In genomic region chr6:74966046-74966445, GRCm38 (mm10) we compare ENCODE assay signal across 26 mouse cellular contexts.
DNase-seq lines count a peak whose midpoint lies in the region; ATAC-seq lines count a peak whose summit lies in the region.
"Had no signal": no experiment of that assay in that cellular context is flagged by ENCODE, and none has a peak within 500 bp of the region (broad histone marks: within the 10 kb centered on the region; RNA-seq: fewer than 3 reads in every experiment).

No protein-coding gene starts in this region.

- peak; percentile 36 for DNase-seq in hindbrain, embryonic 10.5 days (ENCODE audit: low spot score)
- peak; percentile 24 for DNase-seq in neural tube, embryonic 10.5 days (ENCODE audit: extremely low spot score, low spot score)
- DNase-seq in liver, embryonic 11.5 days (ENCODE audit: low spot score): no peak
- DNase-seq in adrenal gland, postnatal 10 days: no peak
- DNase-seq: adrenal gland, postnatal 25 days; cerebellum, adult 9-10 months; forebrain, postnatal 0 days; gastrocnemius, postnatal 25 days; heart, adult 18-20 months; heart, postnatal 14 days; kidney, adult 8-10 months; kidney, postnatal 4 days; left cerebral cortex, postnatal 4 days had no signal

- 55% methylated on average over 3 of the region's 3 CpGs for WGBS in hindbrain, embryonic 10.5 days
- WGBS in hindbrain, embryonic 12.5 days: 52% methylated on average over 3 of the region's 3 CpGs
- 51% methylated on average over 3 of the region's 3 CpGs for WGBS in neural tube, embryonic 15.5 days
- WGBS in midbrain, embryonic 13.5 days: 75% methylated on average over 3 of the region's 3 CpGs
- 76% methylated on average over 3 of the region's 3 CpGs for WGBS in liver, embryonic 11.5 days

- no peaks in the 10 kb centered on the region for H3K27me3 ChIP-seq in hindbrain, embryonic 10.5 days (ENCODE audit: insufficient read depth, poor library complexity, severe bottlenecking)
- no peaks in the 10 kb centered on the region for H3K27me3 ChIP-seq in hindbrain, embryonic 12.5 days
- no peaks in the 10 kb centered on the region for H3K27me3 ChIP-seq in neural tube, embryonic 15.5 days (replicated peaks)
- no peaks in the 10 kb centered on the region for H3K27me3 ChIP-seq in midbrain, embryonic 13.5 days
- H3K27me3 ChIP-seq in liver, embryonic 11.5 days (replicated peaks; ENCODE audit: control insufficient read depth, insufficient read depth, low read length): no peaks in the 10 kb centered on the region
- H3K27me3 ChIP-seq: heart, embryonic 13.5 days; hindbrain, embryonic 15.5 days; intestine, embryonic 15.5 days; limb, embryonic 15.5 days; liver, embryonic 15.5 days; lung, embryonic 15.5 days; neural tube, embryonic 12.5 days had no signal

- H3K9me3 ChIP-seq in hindbrain, embryonic 10.5 days: no peaks in the 10 kb centered on the region
- H3K9me3 ChIP-seq in hindbrain, embryonic 12.5 days (replicated peaks): no peaks in the 10 kb centered on the region
- no peaks in the 10 kb centered on the region for H3K9me3 ChIP-seq in neural tube, embryonic 15.5 days (replicated peaks)
- H3K9me3 ChIP-seq in midbrain, embryonic 13.5 days: no peaks in the 10 kb centered on the region
- H3K9me3 ChIP-seq in liver, embryonic 11.5 days (ENCODE audit: control insufficient read depth, low read length): no peaks in the 10 kb centered on the region
- H3K9me3 ChIP-seq: heart, embryonic 13.5 days; hindbrain, embryonic 15.5 days; intestine, embryonic 15.5 days; limb, embryonic 15.5 days; liver, embryonic 15.5 days; lung, embryonic 15.5 days; neural tube, embryonic 12.5 days had no signal

- H3K4me1 ChIP-seq in hindbrain, embryonic 10.5 days (replicated peaks): no peaks in the 10 kb centered on the region
- no peaks in the 10 kb centered on the region for H3K4me1 ChIP-seq in hindbrain, embryonic 12.5 days
- no peaks in the 10 kb centered on the region for H3K4me1 ChIP-seq in neural tube, embryonic 15.5 days
- H3K4me1 ChIP-seq in midbrain, embryonic 13.5 days (replicated peaks): no peaks in the 10 kb centered on the region
- H3K4me1 ChIP-seq in liver, embryonic 11.5 days (replicated peaks; ENCODE audit: control insufficient read depth, insufficient read depth, low read length): no peaks in the 10 kb centered on the region
- H3K4me1 ChIP-seq: heart, embryonic 13.5 days; hindbrain, embryonic 15.5 days; intestine, embryonic 15.5 days; limb, embryonic 15.5 days; liver, embryonic 15.5 days; lung, embryonic 15.5 days; neural tube, embryonic 12.5 days had no signal

- no peaks in the 10 kb centered on the region for H3K36me3 ChIP-seq in hindbrain, embryonic 10.5 days
- H3K36me3 ChIP-seq in hindbrain, embryonic 12.5 days: no peaks in the 10 kb centered on the region
- H3K36me3 ChIP-seq in neural tube, embryonic 15.5 days: no peaks in the 10 kb centered on the region
- H3K36me3 ChIP-seq in midbrain, embryonic 13.5 days: no peaks in the 10 kb centered on the region
- no peaks in the 10 kb centered on the region for H3K36me3 ChIP-seq in liver, embryonic 11.5 days (ENCODE audit: control insufficient read depth, insufficient read depth, low read length)
- H3K36me3 ChIP-seq: heart, embryonic 13.5 days; hindbrain, embryonic 15.5 days; intestine, embryonic 15.5 days; limb, embryonic 15.5 days; liver, embryonic 15.5 days; lung, embryonic 15.5 days; neural tube, embryonic 12.5 days had no signal

- H3K27ac ChIP-seq in hindbrain, embryonic 10.5 days: no peak overlapping the region
- H3K27ac ChIP-seq in hindbrain, embryonic 12.5 days: no peak overlapping the region
- H3K27ac ChIP-seq in neural tube, embryonic 15.5 days (replicated peaks): no peak overlapping the region
- no peak overlapping the region for H3K27ac ChIP-seq in midbrain, embryonic 13.5 days
- H3K27ac ChIP-seq in liver, embryonic 11.5 days (ENCODE audit: low read depth, low read length): no peak overlapping the region
- H3K27ac ChIP-seq: heart, embryonic 13.5 days; hindbrain, embryonic 15.5 days; intestine, embryonic 15.5 days; left cerebral cortex, adult 2 months; limb, embryonic 15.5 days; liver, embryonic 15.5 days; lung, embryonic 15.5 days; macrophage; neural tube, embryonic 12.5 days had no signal

- H3K4me2 ChIP-seq in hindbrain, embryonic 12.5 days (replicated peaks): no peak overlapping the region
- H3K4me2 ChIP-seq in neural tube, embryonic 15.5 days: no peak overlapping the region
- no peak overlapping the region for H3K4me2 ChIP-seq in midbrain, embryonic 13.5 days (replicated peaks)
- no peak overlapping the region for H3K4me2 ChIP-seq in liver, embryonic 11.5 days
- H3K4me2 ChIP-seq: heart, embryonic 13.5 days; hindbrain, embryonic 15.5 days; intestine, embryonic 15.5 days; limb, embryonic 15.5 days; liver, embryonic 15.5 days; lung, embryonic 15.5 days; neural tube, embryonic 12.5 days had no signal

- no peak for ATAC-seq in hindbrain, embryonic 12.5 days (ENCODE audit: low FRiP score)
- ATAC-seq in neural tube, embryonic 15.5 days (ENCODE audit: low FRiP score): no peak
- peak; percentile 63 for ATAC-seq in midbrain, embryonic 13.5 days
- ATAC-seq in liver, embryonic 11.5 days (replicated peaks; ENCODE audit: low FRiP score): no peak
- ATAC-seq: CD4-positive, CD25-positive, alpha-beta regulatory T cell, adult 4 months; forebrain, postnatal 0 days; intestine, embryonic 15.5 days had no signal

- no peak overlapping the region for H3K4me3 ChIP-seq in hindbrain, embryonic 10.5 days
- no peak overlapping the region for H3K4me3 ChIP-seq in hindbrain, embryonic 12.5 days
- H3K4me3 ChIP-seq in neural tube, embryonic 15.5 days (replicated peaks): no peak overlapping the region
- no peak overlapping the region for H3K4me3 ChIP-seq in midbrain, embryonic 13.5 days (replicated peaks)
- H3K4me3 ChIP-seq in liver, embryonic 11.5 days (ENCODE audit: low read depth, low read length): no peak overlapping the region
- H3K4me3 ChIP-seq: heart, embryonic 13.5 days; hindbrain, embryonic 15.5 days; intestine, embryonic 15.5 days; left cerebral cortex, adult 2 months; limb, embryonic 15.5 days; liver, embryonic 15.5 days; lung, embryonic 15.5 days; neural tube, embryonic 12.5 days had no signal

- no peak overlapping the region for H3K9ac ChIP-seq in hindbrain, embryonic 12.5 days
- no peak overlapping the region for H3K9ac ChIP-seq in neural tube, embryonic 15.5 days (replicated peaks)
- H3K9ac ChIP-seq in midbrain, embryonic 13.5 days (replicated peaks): no peak overlapping the region
- H3K9ac ChIP-seq in liver, embryonic 11.5 days (ENCODE audit: low read depth, low read length): no peak overlapping the region
- H3K9ac ChIP-seq: forebrain, postnatal 0 days; heart, embryonic 13.5 days; hindbrain, embryonic 15.5 days; intestine, embryonic 15.5 days; limb, embryonic 15.5 days; liver, embryonic 15.5 days; lung, embryonic 15.5 days; neural tube, embryonic 12.5 days had no signal

Comparison
In these comparisons a context has a peak if more than half of its experiments do, and no peak if none do; other contexts are left out.
1. DNase-seq: peak in hindbrain, embryonic 10.5 days (single experiment) and neural tube, embryonic 10.5 days (single experiment); none in liver, embryonic 11.5 days (single experiment) and adrenal gland, postnatal 10 days (single experiment).